Mouse (Mus musculus): ENCODE results near the gene Stk32c. TPM values are rescaled to one million over a fixed set of nuclear protein-coding genes. Genes with fewer than 3 reads are reported as not detected.

The Stk32c gene
- polyA plus RNA-seq, 1 experiment from 2014 or later = 0.11 TPM

DNA sequence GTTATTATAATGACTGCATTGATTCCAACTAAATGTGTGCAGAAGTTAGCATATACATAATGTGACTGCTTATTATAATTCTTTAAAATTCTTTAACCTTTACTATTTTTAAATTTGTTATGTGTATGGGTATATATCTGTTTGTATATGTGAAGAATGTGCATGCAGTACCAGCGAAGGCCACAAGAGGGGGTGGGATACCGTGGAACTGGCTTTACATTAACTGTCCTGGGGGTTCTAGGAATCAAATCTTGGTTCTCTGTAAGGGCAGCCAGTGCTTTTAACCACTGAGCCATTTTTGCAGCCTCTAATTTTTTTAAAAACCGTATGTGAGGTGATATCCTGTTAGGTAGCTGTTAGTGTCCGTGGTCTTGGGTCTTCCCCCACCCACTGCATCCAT, 132.4 kb downstream of the Stk32c start:
- Histone ChIP-seq H3K36me3 (ENCODE audit: control insufficient read depth, insufficient read depth, low read length) (no peaks in the 10 kb centered on the region), H3K27ac (replicated peaks) (no peak overlapping the region), H3K4me3 (ENCODE audit: low read depth, low read length) (no peak overlapping the region), H3K9ac (ENCODE audit: low read length) (no peak overlapping the region), H3K9me3 (ENCODE audit: control insufficient read depth, low read length) (no peaks in the 10 kb centered on the region), H3K4me1 (replicated peaks; ENCODE audit: control insufficient read depth, insufficient read depth) (no peaks in the 10 kb centered on the region), H3K27me3 (ENCODE audit: control insufficient read depth, insufficient read depth, low read length) (no peaks in the 10 kb centered on the region), H3K4me2 (replicated peaks; ENCODE audit: low read depth) (no peak overlapping the region)
- 62% methylated on average over 4 of the region's 4 CpGs for WGBS
- no peak for ATAC-seq (ENCODE audit: low FRiP score, low TSS enrichment)
- TF ChIP-seq EP300 (optimal IDR thresholded peaks at IDR 0.05) (no peak), CTCF (IDR thresholded peaks at IDR 0.05; ENCODE audit: low read depth) (peak; percentile 57)
- DNase-seq (ENCODE audit: low spot score) = no peak

DNA sequence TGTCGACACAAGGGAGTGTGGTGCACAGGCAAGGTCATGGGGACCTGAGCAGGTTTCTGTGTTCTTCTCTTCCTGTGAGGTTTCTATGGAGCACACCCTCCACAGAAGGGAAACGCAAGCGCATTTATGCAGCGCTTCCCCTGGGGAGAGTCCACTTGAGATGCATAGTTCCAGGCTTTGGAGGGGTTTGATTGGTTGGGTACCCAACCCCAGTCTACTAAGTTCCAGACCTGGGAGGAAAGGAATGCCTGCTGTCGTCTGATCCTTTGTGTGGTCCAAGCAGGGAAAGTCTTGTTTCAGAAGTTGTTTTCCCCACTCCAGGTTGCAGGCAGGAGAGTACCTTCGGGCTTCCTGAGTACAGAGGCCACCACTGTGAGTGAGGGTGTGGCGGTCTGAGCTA, 134.0 kb downstream of the Stk32c start:
- no peaks in the 10 kb centered on the region for H3K9me3 ChIP-seq (ENCODE audit: control insufficient read depth, low read length)
- no peak overlapping the region for H3K4me3 ChIP-seq (ENCODE audit: low read depth, low read length)
- ATAC-seq (ENCODE audit: low FRiP score, low TSS enrichment) (no peak), DNase-seq (ENCODE audit: low spot score) (no peak)
- H3K9ac ChIP-seq (ENCODE audit: low read length) = no peak overlapping the region
- no peaks in the 10 kb centered on the region for H3K27me3 ChIP-seq (ENCODE audit: control insufficient read depth, insufficient read depth, low read length)
- no peaks in the 10 kb centered on the region for H3K4me1 ChIP-seq (replicated peaks; ENCODE audit: control insufficient read depth, insufficient read depth)
- H3K36me3 ChIP-seq (ENCODE audit: control insufficient read depth, insufficient read depth, low read length) = no peaks in the 10 kb centered on the region
- TF ChIP-seq CTCF (IDR thresholded peaks at IDR 0.05; ENCODE audit: low read depth) (no peak), EP300 (optimal IDR thresholded peaks at IDR 0.05) (no peak)
- WGBS = 72% methylated on average over 7 of the region's 7 CpGs
- no peak overlapping the region for H3K4me2 ChIP-seq (replicated peaks; ENCODE audit: low read depth)
- no peak overlapping the region for H3K27ac ChIP-seq (replicated peaks)

- no peak overlapping the region for H3K4me3 ChIP-seq (ENCODE audit: low read depth, low read length)
- DNase-seq (ENCODE audit: low spot score) (no peak), ATAC-seq (ENCODE audit: low FRiP score, low TSS enrichment) (no peak)
- H3K27ac ChIP-seq (replicated peaks) = no peak overlapping the region
- TF ChIP-seq CTCF (IDR thresholded peaks at IDR 0.05; ENCODE audit: low read depth) = no peak
- no peak for TF ChIP-seq EP300 (optimal IDR thresholded peaks at IDR 0.05)
- no peaks in the 10 kb centered on the region for H3K4me1 ChIP-seq (replicated peaks; ENCODE audit: control insufficient read depth, insufficient read depth)
- H3K9ac ChIP-seq (ENCODE audit: low read length) = no peak overlapping the region
- no peak overlapping the region for H3K4me2 ChIP-seq (replicated peaks; ENCODE audit: low read depth)
- H3K9me3 ChIP-seq (ENCODE audit: control insufficient read depth, low read length) = no peaks in the 10 kb centered on the region
- no peaks in the 10 kb centered on the region for H3K36me3 ChIP-seq (ENCODE audit: control insufficient read depth, insufficient read depth, low read length)
- H3K27me3 ChIP-seq (ENCODE audit: control insufficient read depth, insufficient read depth, low read length) = no peaks in the 10 kb centered on the region
- 37% methylated on average over 6 of the region's 6 CpGs for WGBS
Observed at GRCm38 (mm10) chr7:139078181-139078580, 134.9 kb downstream of the Stk32c start.

GRCm38 (mm10) chr7:139077283-139077682, 135.8 kb downstream of the Stk32c start:
- H3K9me3 ChIP-seq (ENCODE audit: control insufficient read depth, low read length) = no peaks in the 10 kb centered on the region
- no peak overlapping the region for H3K9ac ChIP-seq (ENCODE audit: low read length)
- H3K4me1 ChIP-seq (replicated peaks; ENCODE audit: control insufficient read depth, insufficient read depth) = no peaks in the 10 kb centered on the region
- H3K36me3 ChIP-seq (ENCODE audit: control insufficient read depth, insufficient read depth, low read length) = no peaks in the 10 kb centered on the region
- H3K27me3 ChIP-seq (ENCODE audit: control insufficient read depth, insufficient read depth, low read length) = no peaks in the 10 kb centered on the region
- H3K4me3 ChIP-seq (ENCODE audit: low read depth, low read length) = no peak overlapping the region
- peak; percentile 39; the same call in 1 of the 2 replicates for ATAC-seq (ENCODE audit: low FRiP score, low TSS enrichment)
- no peak for DNase-seq (ENCODE audit: low spot score)
- no peak overlapping the region for H3K4me2 ChIP-seq (replicated peaks; ENCODE audit: low read depth)
- WGBS = 18% methylated on average over 7 of the region's 7 CpGs
- TF ChIP-seq CTCF (IDR thresholded peaks at IDR 0.05; ENCODE audit: low read depth) = no peak
- H3K27ac ChIP-seq (replicated peaks) = no peak overlapping the region

- no peak overlapping the region for H3K4me2 ChIP-seq (replicated peaks; ENCODE audit: low read depth)
- H3K4me1 ChIP-seq (replicated peaks; ENCODE audit: control insufficient read depth, insufficient read depth) = no peaks in the 10 kb centered on the region
- no peaks in the 10 kb centered on the region for H3K9me3 ChIP-seq (ENCODE audit: control insufficient read depth, low read length)
- DNase-seq (ENCODE audit: low spot score) = no peak
- TF ChIP-seq EP300 (optimal IDR thresholded peaks at IDR 0.05) = no peak
- no peak for TF ChIP-seq CTCF (IDR thresholded peaks at IDR 0.05; ENCODE audit: low read depth)
- H3K9ac ChIP-seq (ENCODE audit: low read length) = no peak overlapping the region
- no peaks in the 10 kb centered on the region for H3K27me3 ChIP-seq (ENCODE audit: control insufficient read depth, insufficient read depth, low read length)
- ATAC-seq (ENCODE audit: low FRiP score, low TSS enrichment) = no peak
- 47% methylated on average over 14 of the region's 14 CpGs for WGBS
- H3K36me3 ChIP-seq (ENCODE audit: control insufficient read depth, insufficient read depth, low read length) = no peaks in the 10 kb centered on the region
- no peak overlapping the region for H3K4me3 ChIP-seq (ENCODE audit: low read depth, low read length)
- H3K27ac ChIP-seq (replicated peaks) = no peak overlapping the region
Observed at GRCm38 (mm10) chr7:139075054-139075794, 137.9 kb downstream of the Stk32c start.

DNA sequence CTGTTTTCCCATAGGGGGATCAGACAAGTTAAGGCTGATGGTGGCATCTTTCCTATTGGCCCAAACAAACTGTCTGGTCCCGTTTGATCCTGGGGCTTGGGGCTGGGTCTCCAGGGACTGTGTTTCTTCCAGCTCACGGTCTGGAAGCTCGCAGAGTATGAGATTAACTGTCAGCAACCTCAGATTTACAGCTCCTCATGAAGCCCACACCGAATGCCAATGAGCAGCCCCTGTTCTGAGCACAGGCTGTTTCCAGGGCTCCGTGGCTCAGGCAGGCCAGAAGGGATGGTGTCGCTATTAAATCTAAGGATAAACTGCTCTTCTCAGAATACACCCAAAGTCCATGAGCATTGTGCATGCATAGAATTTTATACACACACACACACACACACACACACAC, 138.9 kb downstream of the Stk32c start:
- 48% methylated on average over 6 of the region's 6 CpGs for whole genome bisulfite sequencing
- H3K9ac ChIP-seq (ENCODE audit: low read length) = no peak overlapping the region
- no peaks in the 10 kb centered on the region for H3K9me3 ChIP-seq (ENCODE audit: control insufficient read depth, low read length)
- H3K36me3 ChIP-seq (ENCODE audit: control insufficient read depth, insufficient read depth, low read length) = no peaks in the 10 kb centered on the region
- no peak overlapping the region for H3K4me3 ChIP-seq (ENCODE audit: low read depth, low read length)
- no peaks in the 10 kb centered on the region for H3K27me3 ChIP-seq (ENCODE audit: control insufficient read depth, insufficient read depth, low read length)
- no peak overlapping the region for H3K4me2 ChIP-seq (replicated peaks; ENCODE audit: low read depth)
- H3K27ac ChIP-seq (replicated peaks) = no peak overlapping the region
- TF ChIP-seq CTCF (IDR thresholded peaks at IDR 0.05; ENCODE audit: low read depth) = no peak
- DNase-seq (ENCODE audit: low spot score) = no peak
- no peaks in the 10 kb centered on the region for H3K4me1 ChIP-seq (replicated peaks; ENCODE audit: control insufficient read depth, insufficient read depth)
- ATAC-seq (ENCODE audit: low FRiP score, low TSS enrichment) = no peak
